10 mouse cellular contexts compared by ENCODE assay signal in the genomic region with DNA sequence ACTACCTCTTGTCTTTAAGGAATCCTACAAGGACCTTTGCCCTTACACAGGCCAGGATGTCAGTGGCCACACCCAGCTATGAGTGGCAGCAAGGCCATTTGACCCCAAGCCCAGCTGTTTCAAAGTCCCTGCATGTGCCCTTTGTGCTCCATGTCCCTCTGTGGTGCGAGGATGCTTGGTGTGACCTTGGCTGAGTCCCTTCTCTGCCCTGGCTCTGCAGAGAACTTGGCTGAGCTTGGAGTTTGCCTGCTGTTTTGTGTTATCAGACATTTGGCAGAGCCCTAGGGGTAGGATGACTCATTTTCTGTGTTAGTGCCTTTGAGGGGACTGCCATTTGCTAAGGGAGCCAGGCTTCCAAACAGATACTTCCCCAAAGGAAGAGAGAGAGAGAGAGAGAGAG. TPM values are rescaled to one million over a fixed set of nuclear protein-coding genes. Genes with fewer than 3 reads are reported as not detected.
DNase-seq lines count a peak whose midpoint lies in the region; ATAC-seq and TF ChIP-seq lines count a peak whose summit lies in the region.
"Had no signal": no experiment of that assay in that cellular context is flagged by ENCODE, and none has a peak within 500 bp of the region (broad histone marks: within the 10 kb centered on the region; RNA-seq: fewer than 3 reads in every experiment).

No protein-coding gene starts in this region.

- no peak overlapping the region for H3K4me3 ChIP-seq in kidney, embryonic 14.5 days (ENCODE audit: low read length)
- H3K4me3 ChIP-seq in lung, postnatal 0 days (ENCODE audit: low read depth, low read length) = no peak overlapping the region
- no peak overlapping the region for H3K4me3 ChIP-seq in hindbrain, embryonic 14.5 days (replicated peaks; ENCODE audit: low read length)
- H3K4me3 ChIP-seq: hindbrain, embryonic 12.5 days; megakaryocyte, embryonic 14.5 days had no signal

- no peak for TF ChIP-seq CTCF in lung, postnatal 0 days (IDR thresholded peaks at IDR 0.05)

- H3K4me1 ChIP-seq in kidney, embryonic 14.5 days (ENCODE audit: control insufficient read depth, insufficient read depth, low read length) = peaks cover 43% of the 10 kb centered on the region
- H3K4me1 ChIP-seq in lung, postnatal 0 days (ENCODE audit: insufficient read depth, low read depth, low read length) = peaks cover 6% of the 10 kb centered on the region
- peaks cover 21% of the 10 kb centered on the region for H3K4me1 ChIP-seq in hindbrain, embryonic 14.5 days (replicated peaks; ENCODE audit: control insufficient read depth, insufficient read depth, low read length)

- H3K27ac ChIP-seq in kidney, embryonic 14.5 days (ENCODE audit: low read depth, low read length) = no peak overlapping the region
- H3K27ac ChIP-seq in lung, postnatal 0 days (ENCODE audit: low read length) = no peak overlapping the region
- no peak overlapping the region for H3K27ac ChIP-seq in hindbrain, embryonic 14.5 days
- H3K27ac ChIP-seq: hindbrain, embryonic 12.5 days had no signal

- no peak for ATAC-seq in kidney, embryonic 14.5 days (ENCODE audit: low FRiP score, low TSS enrichment)
- ATAC-seq in lung, postnatal 0 days = peak; percentile 54
- ATAC-seq in hindbrain, embryonic 14.5 days (ENCODE audit: low FRiP score) = no peak

- H3K27me3 ChIP-seq in kidney, embryonic 14.5 days (ENCODE audit: control insufficient read depth, insufficient read depth, low read length) = no peaks in the 10 kb centered on the region
- H3K27me3 ChIP-seq in lung, postnatal 0 days (replicated peaks; ENCODE audit: insufficient read depth, low read length) = no peaks in the 10 kb centered on the region
- H3K27me3 ChIP-seq in hindbrain, embryonic 14.5 days (ENCODE audit: control insufficient read depth, insufficient read depth, low read length) = no peaks in the 10 kb centered on the region
- H3K27me3 ChIP-seq: hindbrain, embryonic 12.5 days had no signal

- H3K9me3 ChIP-seq in kidney, embryonic 14.5 days (ENCODE audit: control insufficient read depth, low read length) = no peaks in the 10 kb centered on the region
- no peaks in the 10 kb centered on the region for H3K9me3 ChIP-seq in lung, postnatal 0 days (ENCODE audit: low read length)
- no peaks in the 10 kb centered on the region for H3K9me3 ChIP-seq in hindbrain, embryonic 14.5 days (ENCODE audit: control insufficient read depth, low read length)
- H3K9me3 ChIP-seq: hindbrain, embryonic 12.5 days; megakaryocyte, embryonic 14.5 days had no signal

- 0 out of 2 replicates have a peak, but pooled peaks have one; percentile 44 for TF ChIP-seq EP300 in lung, postnatal 0 days (IDR thresholded peaks at IDR 0.05)

- H3K4me2 ChIP-seq in kidney, embryonic 14.5 days (replicated peaks; ENCODE audit: low read depth, low read length) = no peak overlapping the region
- no peak overlapping the region for H3K4me2 ChIP-seq in lung, postnatal 0 days (replicated peaks; ENCODE audit: low read depth, low read length)
- no peak overlapping the region for H3K4me2 ChIP-seq in hindbrain, embryonic 14.5 days (replicated peaks)
- H3K4me2 ChIP-seq: hindbrain, embryonic 12.5 days had no signal

- H3K36me3 ChIP-seq in kidney, embryonic 14.5 days (ENCODE audit: control insufficient read depth, insufficient read depth, low read length) = peaks cover 6% of the 10 kb centered on the region; the same call in 1 of the 2 replicates
- no peaks in the 10 kb centered on the region for H3K36me3 ChIP-seq in lung, postnatal 0 days (ENCODE audit: insufficient read depth, low read length)
- H3K36me3 ChIP-seq in hindbrain, embryonic 14.5 days (replicated peaks; ENCODE audit: control insufficient read depth, insufficient read depth) = no peaks in the 10 kb centered on the region
- H3K36me3 ChIP-seq: hindbrain, embryonic 12.5 days had no signal

- DNase-seq in kidney, adult 11 months = peak; percentile 67
- peak; percentile 68 for DNase-seq in adrenal gland, postnatal 10 days
- DNase-seq in cerebellum, postnatal 36 days = peak; percentile 61 to 70
- peak; percentile 81 for DNase-seq in lung, postnatal 0 days (ENCODE audit: low spot score)
- no peak for DNase-seq in right cerebral cortex, adult 18-20 months
- no peak for DNase-seq in layer of hippocampus, adult 8-10 months (ENCODE audit: low spot score in 2 of 2)
- no peak for DNase-seq in hindbrain, embryonic 14.5 days (ENCODE audit: low spot score)

- 65% methylated on average over 1 of the region's 1 CpGs for WGBS in kidney, embryonic 14.5 days
- WGBS in lung, postnatal 0 days = 47% methylated on average over 1 of the region's 1 CpGs
- WGBS in hindbrain, embryonic 14.5 days = 65% methylated on average over 1 of the region's 1 CpGs

- no peak overlapping the region for H3K9ac ChIP-seq in kidney, embryonic 14.5 days (ENCODE audit: low read depth, low read length)
- no peak overlapping the region for H3K9ac ChIP-seq in lung, postnatal 0 days (replicated peaks; ENCODE audit: low read depth)
- no peak overlapping the region for H3K9ac ChIP-seq in hindbrain, embryonic 14.5 days
- H3K9ac ChIP-seq: hindbrain, embryonic 12.5 days had no signal

RNA-seq across cellular contexts. Expression of a gene that starts 17.3 kb away (rescaled TPM):
- polyA plus RNA-seq in kidney, embryonic 14.5 days (2014; fragmentation: Nextera tagmentation; extraction: Ambion mirVana) = 8.8 and 10.6 TPM in 2 replicates
- 10 to 100 TPM; 11.4 to 15.2 TPM for total RNA-seq in adrenal gland, postnatal 10 days (2021)
- polyA plus RNA-seq in lung, postnatal 0 days (2015; fragmentation: Nextera tagmentation; extraction: Ambion mirVana) = 7.2 and 9.1 TPM in 2 replicates
- 10 to 100 TPM in 1 of 4 experiments, 1 to 10 TPM in 3; 4.1 to 10.9 (median 7.8) TPM for total RNA-seq in layer of hippocampus, adult 8-10 months (2022)
- polyA plus RNA-seq in hindbrain, embryonic 14.5 days (2014; fragmentation: Nextera tagmentation; extraction: Ambion mirVana) = 2.0 and 2.6 TPM in 2 replicates

RNA-seq across cellular contexts. Expression of a gene that starts 59.2 kb away (rescaled TPM):
- 60.0 and 70.3 TPM in 2 replicates for polyA plus RNA-seq in kidney, embryonic 14.5 days (2014; fragmentation: Nextera tagmentation; extraction: Ambion mirVana)
- total RNA-seq in adrenal gland, postnatal 10 days (2021) = under 1 TPM in 1 of 2 experiments, not detected in 1; 0.45 TPM
- polyA plus RNA-seq in lung, postnatal 0 days (2015; fragmentation: Nextera tagmentation; extraction: Ambion mirVana) = not detected in 2 replicates
- total RNA-seq in layer of hippocampus, adult 8-10 months (2022) = not detected
- polyA plus RNA-seq in hindbrain, embryonic 14.5 days (2014; fragmentation: Nextera tagmentation; extraction: Ambion mirVana) = 0.11 TPM in 1 of 2 replicates, not detected in the other

Comparison
In these comparisons a context has a peak if more than half of its experiments do, and no peak if none do; other contexts are left out.
1. DNase-seq: peak in kidney, adult 11 months (single experiment), adrenal gland, postnatal 10 days (single experiment), cerebellum, postnatal 36 days (2 of 2) and lung, postnatal 0 days (single experiment); none in right cerebral cortex, adult 18-20 months (single experiment), layer of hippocampus, adult 8-10 months (0 of 2) and hindbrain, embryonic 14.5 days (single experiment).
2. RNA of a gene that starts 59.2 kb away (polyA plus RNA-seq): 60.0 to 70.3 TPM in kidney, embryonic 14.5 days; 0.11 TPM in hindbrain, embryonic 14.5 days and not detected in lung, postnatal 0 days; every median in the first group is over 10 times any median in the second.